Mouse (Mus musculus): ENCODE data around the gene Cnpy2. TPM values are rescaled to one million over a fixed set of nuclear protein-coding genes. Genes with fewer than 3 reads are reported as not detected.
"Not testable (repeated sequence)": the region's sequence is repeated elsewhere in the genome, so short reads cannot be mapped to it uniquely, and the experiment has no call there.

Cnpy2 gene
- polyA plus RNA-seq, 1 experiment from 2014 or later: 303 TPM

DNA sequence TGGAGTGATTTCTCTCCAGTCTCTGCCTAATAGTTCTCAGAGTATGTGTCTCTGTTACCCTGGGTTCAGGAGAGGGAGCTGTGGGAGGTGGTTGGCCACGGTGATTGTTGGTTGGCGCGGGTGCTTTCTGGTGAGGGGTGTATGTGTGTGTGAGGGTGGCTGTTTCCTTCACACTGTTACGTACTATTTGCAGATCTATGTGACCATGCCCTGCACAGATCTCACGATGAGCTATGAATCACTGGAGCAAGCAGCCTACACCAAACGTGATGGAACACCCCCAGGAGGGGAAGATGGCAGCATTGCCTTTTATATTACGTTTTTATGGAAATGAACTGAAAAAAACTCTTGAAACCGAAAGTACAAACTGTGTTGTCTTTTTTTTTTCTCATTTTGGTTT, 4.6 kb downstream of the Cnpy2 start:
- no peak overlapping the region for H3K9ac ChIP-seq
- H3K4me1 ChIP-seq (replicated peaks): peaks cover 10% of the 10 kb centered on the region; the same call in 1 of the 2 replicates
- WGBS: 96% methylated on average over 8 of the region's 8 CpGs
- peaks cover 20% of the 10 kb centered on the region for H3K36me3 ChIP-seq
- ATAC-seq: no peak
- H3K4me3 ChIP-seq (replicated peaks): no peak overlapping the region
- H3K27me3 ChIP-seq (replicated peaks): no peaks in the 10 kb centered on the region
- H3K9me3 ChIP-seq: no peaks in the 10 kb centered on the region
- no peak overlapping the region for H3K27ac ChIP-seq
- no peak overlapping the region for H3K4me2 ChIP-seq (replicated peaks)

GRCm38 (mm10) chr10:128327610-128328009, 5.4 kb downstream of the Cnpy2 start:
- ATAC-seq: no peak
- Histone ChIP-seq H3K4me3 (replicated peaks) (no peak overlapping the region), H3K4me1 (replicated peaks) (peaks cover 10% of the 10 kb centered on the region; the same call in 1 of the 2 replicates), H3K36me3 (peaks cover 20% of the 10 kb centered on the region), H3K27me3 (replicated peaks) (no peaks in the 10 kb centered on the region), H3K9me3 (no peaks in the 10 kb centered on the region), H3K27ac (no peak overlapping the region), H3K4me2 (replicated peaks) (no peak overlapping the region), H3K9ac (no peak overlapping the region)
- 90% methylated on average over 10 of the region's 10 CpGs for WGBS

- not testable (repeated sequence) for H3K4me3 ChIP-seq (replicated peaks); H3K36me3 ChIP-seq; H3K9me3 ChIP-seq; H3K4me2 ChIP-seq (replicated peaks); ATAC-seq; H3K27me3 ChIP-seq (replicated peaks); H3K27ac ChIP-seq; H3K9ac ChIP-seq
- 78% methylated on average over 6 of the region's 6 CpGs for WGBS
- H3K4me1 ChIP-seq (replicated peaks): peaks cover 12% of the 10 kb centered on the region; the same call in 1 of the 2 replicates
Measured at GRCm38 (mm10) chr10:128332358-128333249, 10.3 kb downstream of the Cnpy2 start.

GRCm38 (mm10) chr10:128335582-128335981, 13.3 kb downstream of the Cnpy2 start:
- no peak overlapping the region for H3K9ac ChIP-seq
- no peak overlapping the region for H3K4me2 ChIP-seq (replicated peaks)
- H3K27me3 ChIP-seq (replicated peaks): no peaks in the 10 kb centered on the region
- 3% methylated on average over 4 of the region's 4 CpGs for WGBS
- H3K36me3 ChIP-seq: no peaks in the 10 kb centered on the region
- no peak for ATAC-seq
- H3K4me1 ChIP-seq (replicated peaks): peaks cover 21% of the 10 kb centered on the region
- H3K9me3 ChIP-seq: no peaks in the 10 kb centered on the region
- H3K27ac ChIP-seq: peak overlapping the region; percentile 54; the same call in 1 of the 2 replicates
- no peak overlapping the region for H3K4me3 ChIP-seq (replicated peaks)

DNA sequence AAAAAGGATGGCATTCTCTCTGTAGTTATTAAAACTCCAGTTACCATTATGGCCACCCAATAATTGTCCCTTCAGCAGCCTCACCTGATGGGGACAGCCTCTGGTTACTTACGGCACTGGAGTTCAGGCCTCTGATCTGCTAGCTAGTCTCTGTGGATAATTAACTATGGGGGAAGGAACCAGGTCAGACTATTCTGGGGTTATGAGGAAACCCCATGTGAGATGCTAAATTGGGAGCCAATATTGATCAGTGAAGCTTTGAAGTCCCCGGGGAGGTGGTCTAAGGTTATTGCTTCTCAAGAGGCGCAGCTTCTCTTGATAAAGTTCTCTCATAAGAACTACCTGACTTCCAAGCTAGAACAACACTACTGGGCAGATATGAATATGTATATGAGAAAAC, 13.9 kb downstream of the Cnpy2 start:
- Histone ChIP-seq H3K27me3 (replicated peaks) (no peaks in the 10 kb centered on the region), H3K9me3 (no peaks in the 10 kb centered on the region), H3K27ac (peak overlapping the region; percentile 54), H3K4me3 (replicated peaks) (no peak overlapping the region), H3K9ac (no peak overlapping the region), H3K4me1 (replicated peaks) (peaks cover 21% of the 10 kb centered on the region), H3K4me2 (replicated peaks) (no peak overlapping the region), H3K36me3 (no peaks in the 10 kb centered on the region)
- ATAC-seq: no peak
- whole genome bisulfite sequencing: 81% methylated on average over 3 of the region's 3 CpGs

DNA sequence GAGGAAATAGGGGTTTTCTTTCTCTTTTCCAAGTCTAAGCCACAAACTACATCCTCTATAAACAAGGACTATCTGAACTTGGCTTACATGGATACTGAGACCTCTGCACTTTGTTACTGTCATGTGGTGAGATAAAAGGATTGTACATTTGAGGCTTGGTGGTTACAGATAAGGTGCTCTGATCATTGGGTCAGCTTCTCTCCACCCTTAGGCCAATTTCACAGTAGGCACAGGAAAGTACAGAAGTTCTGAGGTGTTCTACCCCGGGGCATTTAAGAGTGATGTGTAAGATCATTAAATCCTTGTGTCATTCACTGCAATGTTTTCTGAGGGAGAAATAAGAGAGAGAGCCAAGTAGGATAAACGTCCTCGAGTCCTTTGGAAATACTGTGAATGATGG, 14.3 kb downstream of the Cnpy2 start:
- Histone ChIP-seq H3K4me3 (replicated peaks) (peak overlapping the region; percentile 98; the same call in 1 of the 2 replicates), H3K27me3 (replicated peaks) (no peaks in the 10 kb centered on the region), H3K9ac (no peak overlapping the region; the same call in 1 of the 2 replicates), H3K4me1 (replicated peaks) (peaks cover 21% of the 10 kb centered on the region), H3K4me2 (replicated peaks) (peak overlapping the region; percentile 79), H3K9me3 (no peaks in the 10 kb centered on the region), H3K36me3 (no peaks in the 10 kb centered on the region), H3K27ac (peak overlapping the region; percentile 97)
- no peak for ATAC-seq
- 71% methylated on average over 3 of the region's 3 CpGs for WGBS

- Histone ChIP-seq H3K4me1 (replicated peaks) (peaks cover 21% of the 10 kb centered on the region), H3K4me2 (replicated peaks) (peak within 1 kb of the TSS; percentile 79), H3K27me3 (replicated peaks) (no peaks in the 10 kb centered on the region), H3K9ac (peak within 1 kb of the TSS; percentile 93), H3K4me3 (replicated peaks) (peak within 1 kb of the TSS; percentile 98), H3K27ac (peak within 1 kb of the TSS; percentile 97), H3K9me3 (no peaks in the 10 kb centered on the region), H3K36me3 (no peaks in the 10 kb centered on the region)
- WGBS: under 1% methylated on average over 61 of the region's 61 CpGs
- peak; percentile 97 for ATAC-seq
Measured at GRCm38 (mm10) chr10:128337306-128338181, 15.3 kb downstream of the Cnpy2 start, which contains the start of gene Cs. Gene Cs, plus strand, starts transcription at chr10:128337734.

GRCm38 (mm10) chr10:128338415-128338814, 16.2 kb downstream of the Cnpy2 start:
- Histone ChIP-seq H3K27me3 (replicated peaks) (no peaks in the 10 kb centered on the region), H3K9ac (peak overlapping the region; percentile 93), H3K4me1 (replicated peaks) (peaks cover 21% of the 10 kb centered on the region), H3K4me3 (replicated peaks) (peak overlapping the region; percentile 98), H3K4me2 (replicated peaks) (peak overlapping the region; percentile 79), H3K27ac (peak overlapping the region; percentile 97), H3K9me3 (no peaks in the 10 kb centered on the region), H3K36me3 (no peaks in the 10 kb centered on the region)
- WGBS: 15% methylated on average over 5 of the region's 5 CpGs
- ATAC-seq: peak; percentile 40

DNA sequence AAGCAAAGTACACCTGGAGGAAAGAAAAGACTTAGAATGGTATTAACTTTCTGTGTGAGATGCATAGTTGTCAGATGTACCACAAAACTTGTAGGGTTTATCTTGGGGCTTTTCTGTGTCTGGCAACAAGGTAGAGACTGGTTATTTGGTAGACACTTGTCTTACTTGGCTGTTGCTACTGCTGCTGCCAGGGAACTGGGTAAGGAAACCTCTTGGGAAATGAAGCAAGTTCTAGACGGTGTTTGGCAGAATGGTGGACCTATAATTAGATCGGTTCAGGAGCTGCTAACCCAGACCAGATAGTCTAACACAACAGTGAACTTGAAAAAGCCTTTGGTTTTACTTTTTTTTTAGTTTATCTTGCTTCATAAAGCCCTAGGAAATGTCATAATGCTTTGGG, 16.7 kb downstream of the Cnpy2 start:
- Histone ChIP-seq H3K36me3 (no peaks in the 10 kb centered on the region), H3K4me3 (replicated peaks) (peak overlapping the region; percentile 98), H3K27me3 (replicated peaks) (no peaks in the 10 kb centered on the region), H3K9me3 (no peaks in the 10 kb centered on the region), H3K9ac (peak overlapping the region; percentile 93), H3K27ac (no peak overlapping the region), H3K4me1 (replicated peaks) (peaks cover 21% of the 10 kb centered on the region), H3K4me2 (replicated peaks) (peak overlapping the region; percentile 79)
- WGBS: 70% methylated on average over 2 of the region's 2 CpGs
- no peak for ATAC-seq

GRCm38 (mm10) chr10:128340257-128340656, 18.0 kb downstream of the Cnpy2 start:
- Histone ChIP-seq H3K4me1 (replicated peaks) (peaks cover 26% of the 10 kb centered on the region), H3K27ac (no peak overlapping the region), H3K9me3 (no peaks in the 10 kb centered on the region), H3K4me3 (replicated peaks) (no peak overlapping the region), H3K4me2 (replicated peaks) (no peak overlapping the region), H3K36me3 (no peaks in the 10 kb centered on the region), H3K27me3 (replicated peaks) (no peaks in the 10 kb centered on the region), H3K9ac (no peak overlapping the region)
- no peak for ATAC-seq
- WGBS: 78% methylated on average over 2 of the region's 2 CpGs

GRCm38 (mm10) chr10:128343436-128343835, 21.2 kb downstream of the Cnpy2 start:
- WGBS: 88% methylated on average over 1 of the region's 1 CpGs
- Histone ChIP-seq H3K4me2 (replicated peaks) (no peak overlapping the region), H3K9me3 (no peaks in the 10 kb centered on the region), H3K4me3 (replicated peaks) (no peak overlapping the region), H3K27me3 (replicated peaks) (no peaks in the 10 kb centered on the region), H3K36me3 (no peaks in the 10 kb centered on the region), H3K27ac (0 out of 2 replicates have a peak overlapping the region, but pooled peaks have one; percentile 27), H3K9ac (no peak overlapping the region), H3K4me1 (replicated peaks) (peaks cover 15% of the 10 kb centered on the region)
- ATAC-seq: no peak
